Mouse (Mus musculus) MEL (cell line): ENCODE results near the gene Zfp282. TPM values are rescaled to one million over a fixed set of nuclear protein-coding genes. Genes with fewer than 3 reads are reported as not detected.

Source experiments
- DNase-seq: peaks from one replicate; pipeline ENCODE4 v3.0.0; 2011; ENCODE audit warnings: low read depth, low spot score
- H3K27ac ChIP-seq: 2 replicates; pipeline ENCODE4 v1.5.1; 2012; ENCODE audit warnings: low read depth, mild to moderate bottlenecking, control low read depth, low read length, moderate library complexity; ENCODE audit not compliant: control insufficient read depth
- H3K27me3 ChIP-seq, 2 experiments: fragments of 150-350 bp in 1 of 2; sonication (generic) in 1 of 2; 2 replicates each; pipeline ENCODE4 v1.6.1; 2012; ENCODE audit warnings: low read length in 2 of 2, mild to moderate bottlenecking in 2 of 2, improper control_type of control experiment in 1 of 2, moderate library complexity in 1 of 2; ENCODE audit not compliant: insufficient read depth in 2 of 2, control insufficient read depth in 1 of 2
- H3K36me3 ChIP-seq, 2 experiments: 2 replicates each; pipeline ENCODE4 v1.6.1; 2012 to 2014; ENCODE audit warnings: low read length in 2 of 2, improper control_type of control experiment in 1 of 2, inconsistent platforms in 1 of 2, mild to moderate bottlenecking in 1 of 2; ENCODE audit not compliant: insufficient read depth in 2 of 2, control insufficient read depth in 1 of 2
- H3K4me1 ChIP-seq, 2 experiments: fragments of 150-350 bp in 1 of 2; sonication (generic) in 1 of 2; 2 replicates each; pipeline ENCODE4 v1.6.1; 2012; ENCODE audit warnings: low read length in 2 of 2, improper control_type of control experiment in 1 of 2, mild to moderate bottlenecking in 1 of 2; ENCODE audit not compliant: insufficient read depth in 2 of 2, control insufficient read depth in 1 of 2
- H3K4me3 ChIP-seq, 2 experiments: fragments of 150-350 bp in 1 of 2; sonication (generic) in 1 of 2; 2 replicates each; pipeline ENCODE4 v1.5.1; 2012; ENCODE audit warnings: low read depth in 2 of 2, low read length in 2 of 2, mild to moderate bottlenecking in 2 of 2, moderate library complexity in 2 of 2, control low read depth in 1 of 2, improper control_type of control experiment in 1 of 2; ENCODE audit not compliant: control insufficient read depth in 1 of 2, insufficient read depth in 1 of 2
- H3K79me2 ChIP-seq: 2 replicates; pipeline ENCODE4 v1.6.1; 2012; ENCODE audit warnings: mild to moderate bottlenecking, low read length, moderate library complexity; ENCODE audit not compliant: control insufficient read depth, poor library complexity, insufficient read depth
- H3K9ac ChIP-seq: 2 replicates; pipeline ENCODE4 v1.6.1; 2012; ENCODE audit warnings: low read depth, mild to moderate bottlenecking, control low read depth, low read length, moderate library complexity; ENCODE audit not compliant: control insufficient read depth, poor library complexity, severe bottlenecking
- H3K9me3 ChIP-seq: fragments of 150-350 bp; sonication (generic); replicated peaks from 2 replicates; pipeline ENCODE4 v1.6.1; 2012; ENCODE audit warnings: mild to moderate bottlenecking, low read length, improper control_type of control experiment, moderate library complexity; ENCODE audit not compliant: insufficient read depth
- BHLHE40 ChIP-seq: IDR thresholded peaks from 2 replicates; pipeline ENCODE4 v1.6.1; 2012; ENCODE audit warnings: low read depth, mild to moderate bottlenecking, inconsistent platforms, low read length, improper control_type of control experiment, borderline replicate concordance
- CHD1 ChIP-seq: IDR thresholded peaks from 2 replicates; pipeline ENCODE4 v1.6.1; 2012; ENCODE audit warnings: low read depth, mild to moderate bottlenecking, inconsistent platforms, low read length, improper control_type of control experiment
- CTCF ChIP-seq, 3 experiments: IDR thresholded peaks in 2 of 3; conservative IDR thresholded peaks in 1 of 3; 2 replicates each; pipeline ENCODE4 v1.5.1; 2011 to 2012; ENCODE audit warnings: low read length in 3 of 3, low read depth in 2 of 3, mild to moderate bottlenecking in 2 of 3, improper control_type of control experiment in 1 of 3, inconsistent platforms in 1 of 3, mixed read lengths in 1 of 3, moderate library complexity in 1 of 3; ENCODE audit not compliant: control insufficient read depth in 1 of 3, insufficient read depth in 1 of 3, poor library complexity in 1 of 3, severe bottlenecking in 1 of 3
- EP300 ChIP-seq, 2 experiments: IDR thresholded peaks; 2 replicates each; pipeline ENCODE4 v1.6.1; 2011; ENCODE audit warnings: improper control_type of control experiment in 2 of 2, low read length in 2 of 2, low read depth in 1 of 2, mild to moderate bottlenecking in 1 of 2
- ETS1 ChIP-seq: IDR thresholded peaks from 2 replicates; pipeline ENCODE4 v1.6.1; 2012; ENCODE audit warnings: low read depth, mild to moderate bottlenecking, inconsistent platforms, low read length, improper control_type of control experiment, moderate library complexity
- GABPA ChIP-seq: IDR thresholded peaks from 2 replicates; pipeline ENCODE4 v1.6.1; 2012; ENCODE audit warnings: low read depth, mild to moderate bottlenecking, inconsistent platforms, low read length, improper control_type of control experiment, moderate library complexity
- GATA1 ChIP-seq: IDR thresholded peaks from 2 replicates; pipeline ENCODE4 v1.6.1; 2011; ENCODE audit warnings: low read depth, low read length, improper control_type of control experiment
- HCFC1 ChIP-seq: IDR thresholded peaks from 2 replicates; pipeline ENCODE4 v1.6.1; 2012; ENCODE audit warnings: low read depth, mild to moderate bottlenecking, inconsistent platforms, low read length, improper control_type of control experiment, moderate library complexity
- JUND ChIP-seq: IDR thresholded peaks from 2 replicates; pipeline ENCODE4 v1.6.1; 2011; ENCODE audit warnings: low read depth, mild to moderate bottlenecking, improper control_type of control experiment, low read length
- KAT2A ChIP-seq: conservative IDR thresholded peaks from 2 replicates; pipeline ENCODE4 v1.6.1; 2012; ENCODE audit warnings: low read depth, low read length, improper control_type of control experiment, inconsistent platforms
- MAFK ChIP-seq: IDR thresholded peaks from 2 replicates; pipeline ENCODE4 v1.6.1; 2011; ENCODE audit warnings: low read depth, mild to moderate bottlenecking, low read length, improper control_type of control experiment, borderline replicate concordance
- MXI1 ChIP-seq: IDR thresholded peaks from 2 replicates; pipeline ENCODE4 v1.6.1; 2011; ENCODE audit warnings: mild to moderate bottlenecking, low read depth, low read length, improper control_type of control experiment
- NELFE ChIP-seq: IDR thresholded peaks from 2 replicates; pipeline ENCODE4 v1.6.1; 2011; ENCODE audit warnings: low read depth, low read length, improper control_type of control experiment
- NRF1 ChIP-seq: IDR thresholded peaks from 2 replicates; pipeline ENCODE4 v1.6.1; 2014; ENCODE audit warnings: low read depth, mild to moderate bottlenecking, inconsistent platforms, low read length, improper control_type of control experiment, moderate library complexity; ENCODE audit not compliant: poor library complexity, insufficient read depth, severe bottlenecking
- POLR2A ChIP-seq, 2 experiments: IDR thresholded peaks; 2 replicates each; pipeline ENCODE4 v1.6.1; 2011 to 2012; ENCODE audit warnings: low read length in 2 of 2, mild to moderate bottlenecking in 2 of 2, control low read depth in 1 of 2, improper control_type of control experiment in 1 of 2, low read depth in 1 of 2, moderate library complexity in 1 of 2; ENCODE audit not compliant: control insufficient read depth in 1 of 2, insufficient read depth in 1 of 2, poor library complexity in 1 of 2
- POLR2AphosphoS2 ChIP-seq: IDR thresholded peaks from 2 replicates; pipeline ENCODE4 v1.6.1; 2011; ENCODE audit warnings: low read length, improper control_type of control experiment
- POLR2AphosphoS5 ChIP-seq: IDR thresholded peaks from 2 replicates; pipeline ENCODE4 v1.6.1; 2012; ENCODE audit warnings: low read depth, borderline replicate concordance, mild to moderate bottlenecking, inconsistent platforms, low read length, moderate library complexity, mixed read lengths
- RAD21 ChIP-seq: IDR thresholded peaks from 2 replicates; pipeline ENCODE4 v1.6.1; 2011; ENCODE audit warnings: mild to moderate bottlenecking, low read depth, low read length, improper control_type of control experiment
- RCOR1 ChIP-seq: IDR thresholded peaks from 2 replicates; pipeline ENCODE4 v1.6.1; 2012; ENCODE audit warnings: low read depth, mild to moderate bottlenecking, inconsistent platforms, low read length, improper control_type of control experiment
- SIN3A ChIP-seq: IDR thresholded peaks from 2 replicates; pipeline ENCODE4 v1.6.1; 2012; ENCODE audit warnings: low read length, improper control_type of control experiment, inconsistent platforms
- TAL1 ChIP-seq: IDR thresholded peaks from 2 replicates; pipeline ENCODE4 v1.6.1; 2012; ENCODE audit warnings: mild to moderate bottlenecking, inconsistent platforms, low read length, moderate library complexity, mixed read lengths
- UBTF ChIP-seq: IDR thresholded peaks from 2 replicates; pipeline ENCODE4 v1.6.1; 2012; ENCODE audit warnings: low read depth, mild to moderate bottlenecking, inconsistent platforms, low read length, improper control_type of control experiment, moderate library complexity, borderline replicate concordance; ENCODE audit not compliant: insufficient read depth
- USF1 ChIP-seq: IDR thresholded peaks from 2 replicates; pipeline ENCODE4 v1.6.1; 2014; ENCODE audit warnings: low read depth, mild to moderate bottlenecking, inconsistent platforms, low read length, improper control_type of control experiment, moderate library complexity
- ZMIZ1 ChIP-seq: IDR thresholded peaks from 2 replicates; pipeline ENCODE4 v1.6.1; 2012; ENCODE audit warnings: low read depth, mild to moderate bottlenecking, inconsistent platforms, low read length, improper control_type of control experiment, moderate library complexity
- ZNF384 ChIP-seq: IDR thresholded peaks from 2 replicates; pipeline ENCODE4 v1.6.1; 2012; ENCODE audit warnings: low read depth, mild to moderate bottlenecking, inconsistent platforms, low read length, improper control_type of control experiment
- polyA plus RNA-seq, 2 experiments: library from polyadenylated mRNA; stranded (reverse) in 1 of 2; unstranded in 1 of 2; fragments of >175 nt in 1 of 2; fragments of >200 nt in 1 of 2; gene quantifications; 2 replicates each; pipeline versions ENCODE4 v1.2.1 to v1.2.4; 2012; ENCODE audit warnings: low replicate concordance in 2 of 2, low read depth in 1 of 2; ENCODE audit not compliant: insufficient read length in 2 of 2, insufficient read depth in 1 of 2, missing spikeins in 1 of 2
- total RNA-seq: library from RNA; depleted of rRNA; stranded (reverse); fragments of 300-350 nt; gene quantifications from 2 replicates; pipeline ENCODE4 v1.2.3, GENCODE M21; 2012

Gene Zfp282
- total and polyA plus RNA-seq, 3 experiments, result 8.2 to 13.8 TPM; not detected in 1

DNA sequence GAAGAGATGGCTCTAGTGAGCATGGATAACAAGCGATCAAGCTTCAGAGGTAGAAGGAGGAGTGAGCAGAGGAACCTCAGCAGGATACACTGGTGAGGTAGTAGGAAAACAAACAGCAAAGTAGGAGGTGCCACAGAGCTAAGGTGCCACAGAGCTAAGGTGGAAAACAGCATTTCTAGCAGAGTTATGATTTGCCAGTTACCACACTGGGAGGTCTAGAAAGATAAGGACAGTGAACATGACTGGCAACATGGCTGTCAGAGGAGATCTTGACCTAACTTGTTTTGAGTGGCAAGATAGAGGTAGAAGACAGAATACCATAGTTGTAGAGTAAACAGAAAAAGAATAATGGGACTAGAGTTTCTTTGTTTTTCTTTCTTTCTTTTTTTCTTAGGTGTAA, 34.7 kb upstream of the Zfp282 start:
- peaks cover 8 to 31% of the 10 kb centered on the region in 2 experiments for H3K36me3 ChIP-seq
- H3K9me3 ChIP-seq, result no peaks in the 10 kb centered on the region
- DNase-seq, result peak; percentile 39
- peaks cover 16% of the 10 kb centered on the region in 2 experiments for H3K4me1 ChIP-seq
- peaks cover 11% of the 10 kb centered on the region; the same call in 1 of the 2 replicates for H3K79me2 ChIP-seq
- H3K27ac ChIP-seq, result peak overlapping the region; percentile 55
- H3K4me3 ChIP-seq, result no peak overlapping the region
- H3K9ac ChIP-seq, result no peak overlapping the region
- H3K27me3 ChIP-seq, result no peaks in the 10 kb centered on the region
- no peak for TF ChIP-seq CHD1
- TF ChIP-seq RAD21, result no peak
- peak; percentile 25; the same call in 1 of the 2 replicates for TF ChIP-seq TAL1
- no peak for TF ChIP-seq NELFE
- no peak for TF ChIP-seq SIN3A
- no peak for TF ChIP-seq JUND
- peak; percentile 32 to 39; a peak in 2 of 4 replicates for TF ChIP-seq EP300 (IDR thresholded peaks at IDR 0.05; ENCODE audit: low read depth in 1 of 2, low read length in 2 of 2)
- 0 out of 2 replicates have a peak, but pooled peaks have one; percentile 22 for TF ChIP-seq GATA1
- peak; percentile 29; the same call in 1 of the 2 replicates for TF ChIP-seq MXI1
- TF ChIP-seq ZMIZ1, result no peak
- TF ChIP-seq RCOR1, result 0 out of 2 replicates have a peak, but pooled peaks have one; percentile 17
- TF ChIP-seq KAT2A, result no peak

DNA sequence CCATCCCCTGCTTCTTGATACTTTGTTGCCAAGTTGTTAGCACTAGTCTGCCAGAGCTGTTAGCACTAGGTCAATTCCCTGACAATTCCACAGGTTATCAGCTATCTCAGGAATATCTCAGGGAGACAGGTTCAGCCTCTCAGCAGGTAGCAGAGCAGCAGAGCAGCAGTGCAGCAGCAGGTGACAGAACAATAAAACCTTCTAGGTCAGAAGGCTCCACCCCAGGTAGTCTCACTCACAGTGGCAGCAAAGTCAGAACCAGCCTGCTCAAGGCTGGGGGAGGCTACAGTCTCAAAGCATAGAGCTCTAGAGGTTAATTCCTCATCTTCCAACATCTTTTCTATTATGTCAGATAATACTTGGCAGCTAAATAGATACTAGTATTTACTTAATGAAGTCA, 31.2 kb upstream of the Zfp282 start:
- Histone ChIP-seq H3K4me1 (peaks cover 4 to 9% of the 10 kb centered on the region in 2 experiments), H3K27ac (no peak overlapping the region), H3K4me3 (no peak overlapping the region), H3K27me3 (no peaks in the 10 kb centered on the region), H3K36me3 (peaks cover 8 to 15% of the 10 kb centered on the region in 2 experiments), H3K9me3 (no peaks in the 10 kb centered on the region), H3K79me2 (peaks cover 2% of the 10 kb centered on the region; the same call in 1 of the 2 replicates), H3K9ac (no peak overlapping the region)
- DNase-seq, result no peak
- TF ChIP-seq CTCF (IDR thresholded peaks at IDR 0.05 in 2 of 3, conservative IDR thresholded peaks at IDR 0.05 in 1 of 3; ENCODE audit: control insufficient read depth in 1 of 3, insufficient read depth in 1 of 3, low read depth in 2 of 3, low read length in 3 of 3, poor library complexity in 1 of 3, severe bottlenecking in 1 of 3), result no peak

DNA sequence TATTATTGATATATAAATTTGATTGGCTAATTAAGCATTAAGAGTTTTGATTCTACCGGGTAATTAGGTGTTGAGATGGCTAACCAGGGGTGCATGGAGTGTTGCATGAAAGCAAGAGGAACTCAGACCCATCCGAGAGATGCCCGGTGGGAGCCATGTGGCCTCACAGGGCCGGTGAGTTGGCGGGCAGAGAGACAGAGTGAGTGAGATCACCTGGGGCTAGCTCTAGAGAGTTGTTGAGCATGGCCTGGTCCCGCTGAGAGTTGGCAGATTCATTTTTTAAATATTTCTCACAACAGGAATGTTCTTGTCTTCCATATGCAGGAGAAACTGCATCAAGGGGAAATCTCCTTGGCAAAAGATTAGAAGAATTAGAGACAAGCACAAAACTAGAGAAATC, 19.8 kb upstream of the Zfp282 start:
- DNase-seq, result no peak
- Histone ChIP-seq H3K9me3 (no peaks in the 10 kb centered on the region), H3K27me3 (no peaks in the 10 kb centered on the region), H3K36me3 (peaks cover 0 to 14% of the 10 kb centered on the region in 2 experiments; a peak in 3 of 4 replicates), H3K27ac (no peak overlapping the region), H3K79me2 (no peaks in the 10 kb centered on the region), H3K4me1 (no peaks in the 10 kb centered on the region), H3K4me3 (no peak overlapping the region), H3K9ac (no peak overlapping the region)
- TF ChIP-seq EP300 (IDR thresholded peaks at IDR 0.05; ENCODE audit: low read depth in 1 of 2, low read length in 2 of 2), result no peak
- TF ChIP-seq POLR2A (IDR thresholded peaks at IDR 0.05; ENCODE audit: control insufficient read depth in 1 of 2, insufficient read depth in 1 of 2, low read depth in 1 of 2, low read length in 2 of 2, poor library complexity in 1 of 2), result no peak
- TF ChIP-seq MAFK, result no peak
- no peak for TF ChIP-seq CHD1
- TF ChIP-seq NRF1, result no peak
- no peak for TF ChIP-seq HCFC1
- no peak for TF ChIP-seq USF1
- no peak for TF ChIP-seq BHLHE40
- no peak for TF ChIP-seq KAT2A
- TF ChIP-seq GABPA, result no peak
- no peak for TF ChIP-seq MXI1
- no peak for TF ChIP-seq CTCF (IDR thresholded peaks at IDR 0.05 in 2 of 3, conservative IDR thresholded peaks at IDR 0.05 in 1 of 3; ENCODE audit: control insufficient read depth in 1 of 3, insufficient read depth in 1 of 3, low read depth in 2 of 3, low read length in 3 of 3, poor library complexity in 1 of 3, severe bottlenecking in 1 of 3)
- TF ChIP-seq ETS1, result no peak
- no peak for TF ChIP-seq POLR2AphosphoS2
- no peak for TF ChIP-seq UBTF
- TF ChIP-seq POLR2AphosphoS5, result no peak
- TF ChIP-seq ZNF384, result no peak
